Mouse (Mus musculus): ENCODE measurements around the gene Mertk.

Gene Mertk

GRCm38 (mm10) chr2:128827787-128828186, 129.0 kb downstream of the Mertk start:
- no peak for DNase-seq

- DNase-seq: no peak
Measured at GRCm38 (mm10) chr2:128832611-128833010, 133.9 kb downstream of the Mertk start.

GRCm38 (mm10) chr2:128833035-128833434, 134.3 kb downstream of the Mertk start:
- DNase-seq: no peak

- DNase-seq: no peak
Measured at GRCm38 (mm10) chr2:128833435-128833834, 134.7 kb downstream of the Mertk start.

GRCm38 (mm10) chr2:128837531-128837930, 138.8 kb downstream of the Mertk start:
- DNase-seq: no peak

GRCm38 (mm10) chr2:128838611-128839010, 139.9 kb downstream of the Mertk start:
- DNase-seq: no peak

GRCm38 (mm10) chr2:128839501-128839900, 140.7 kb downstream of the Mertk start:
- DNase-seq: no peak

- DNase-seq: no peak
Measured at GRCm38 (mm10) chr2:128842437-128842836, 143.7 kb downstream of the Mertk start.

- DNase-seq: no peak
Measured at GRCm38 (mm10) chr2:128850036-128850435, 151.3 kb downstream of the Mertk start.

Measured in right cerebral cortex, adult 18-20 months (tissue).